ENCODE assay signal across 8 mouse cellular contexts in genomic region chr9:37139514-37139913, GRCm38 (mm10). TPM values are rescaled to one million over a fixed set of nuclear protein-coding genes. Genes with fewer than 3 reads are reported as not detected.
DNase-seq lines count a peak whose midpoint lies in the region; ATAC-seq lines count a peak whose summit lies in the region.

No protein-coding gene starts in this region.

- peak overlapping the region; percentile 27; the same call in 1 of the 2 replicates for H3K27ac ChIP-seq in kidney, embryonic 15.5 days

- no peak overlapping the region for H3K9ac ChIP-seq in kidney, embryonic 15.5 days

- H3K36me3 ChIP-seq in kidney, embryonic 15.5 days: no peaks in the 10 kb centered on the region

- peaks cover 19% of the 10 kb centered on the region; the same call in 1 of the 2 replicates for H3K27me3 ChIP-seq in kidney, embryonic 15.5 days

- WGBS in kidney, embryonic 15.5 days: under 1% methylated on average over 8 of the region's 8 CpGs

- H3K4me3 ChIP-seq in kidney, embryonic 15.5 days (replicated peaks): 0 out of 2 replicates have a peak overlapping the region, but pooled peaks have one; percentile 3

- peak; percentile 75 for DNase-seq in ovary, adult 18-20 months (ENCODE audit: low spot score)
- no peak for DNase-seq in ovary, postnatal 10 days (ENCODE audit: low spot score)
- DNase-seq in lung, postnatal 4 days: peak; percentile 22 to 51
- no peak for DNase-seq in layer of hippocampus, postnatal 25 days (ENCODE audit: extremely low spot score in 1 of 2, low spot score in 1 of 2)
- DNase-seq in right cerebral cortex, adult 18-20 months: no peak
- no peak for DNase-seq in cerebellum, adult 18-20 months

- H3K9me3 ChIP-seq in kidney, embryonic 15.5 days (replicated peaks): no peaks in the 10 kb centered on the region; the same call in 1 of the 2 replicates

- ATAC-seq in granulocyte monocyte progenitor cell, adult 5-6 weeks (replicated peaks; ENCODE audit: poor library complexity, severe bottlenecking): 0 out of 2 replicates have a peak, but pooled peaks have one; percentile 8
- peak; percentile 90 for ATAC-seq in kidney, embryonic 15.5 days (replicated peaks; ENCODE audit: low FRiP score)

- H3K4me1 ChIP-seq in kidney, embryonic 15.5 days: peaks cover 55% of the 10 kb centered on the region

- H3K4me2 ChIP-seq in kidney, embryonic 15.5 days: peak overlapping the region; percentile 47

RNA-seq across cellular contexts. Expression of gene Pknox2, which starts 7.7 kb away (rescaled TPM):
- total RNA-seq in granulocyte monocyte progenitor cell, adult 5-6 weeks (2014; fragmentation: Nextera tagmentation): not detected in 2 replicates
- total RNA-seq in granulocyte monocyte progenitor cell, adult 5-6 weeks (2017): not detected in 2 replicates
- 9.6 and 11.2 TPM in 2 replicates for polyA plus RNA-seq in kidney, embryonic 15.5 days (2015; fragmentation: Nextera tagmentation; extraction: Ambion mirVana)
- total RNA-seq in layer of hippocampus, postnatal 25 days (2021): 10 to 100 TPM; 29.3 to 41.2 TPM

Comparison
In these comparisons a context has a peak if more than half of its experiments do, and no peak if none do; other contexts are left out.
1. DNase-seq: peak in ovary, adult 18-20 months (single experiment) and lung, postnatal 4 days (2 of 2); none in ovary, postnatal 10 days (single experiment), layer of hippocampus, postnatal 25 days (0 of 2), right cerebral cortex, adult 18-20 months (single experiment) and cerebellum, adult 18-20 months (0 of 2).
2. RNA of gene Pknox2, which starts 7.7 kb away (total RNA-seq): 29.3 to 41.2 TPM in layer of hippocampus, postnatal 25 days; not detected in granulocyte monocyte progenitor cell, adult 5-6 weeks; every median in the first group is over 10 times any median in the second.